Mouse (Mus musculus): Measurements from ENCODE around the gene Paf1.

Paf1 gene

DNA sequence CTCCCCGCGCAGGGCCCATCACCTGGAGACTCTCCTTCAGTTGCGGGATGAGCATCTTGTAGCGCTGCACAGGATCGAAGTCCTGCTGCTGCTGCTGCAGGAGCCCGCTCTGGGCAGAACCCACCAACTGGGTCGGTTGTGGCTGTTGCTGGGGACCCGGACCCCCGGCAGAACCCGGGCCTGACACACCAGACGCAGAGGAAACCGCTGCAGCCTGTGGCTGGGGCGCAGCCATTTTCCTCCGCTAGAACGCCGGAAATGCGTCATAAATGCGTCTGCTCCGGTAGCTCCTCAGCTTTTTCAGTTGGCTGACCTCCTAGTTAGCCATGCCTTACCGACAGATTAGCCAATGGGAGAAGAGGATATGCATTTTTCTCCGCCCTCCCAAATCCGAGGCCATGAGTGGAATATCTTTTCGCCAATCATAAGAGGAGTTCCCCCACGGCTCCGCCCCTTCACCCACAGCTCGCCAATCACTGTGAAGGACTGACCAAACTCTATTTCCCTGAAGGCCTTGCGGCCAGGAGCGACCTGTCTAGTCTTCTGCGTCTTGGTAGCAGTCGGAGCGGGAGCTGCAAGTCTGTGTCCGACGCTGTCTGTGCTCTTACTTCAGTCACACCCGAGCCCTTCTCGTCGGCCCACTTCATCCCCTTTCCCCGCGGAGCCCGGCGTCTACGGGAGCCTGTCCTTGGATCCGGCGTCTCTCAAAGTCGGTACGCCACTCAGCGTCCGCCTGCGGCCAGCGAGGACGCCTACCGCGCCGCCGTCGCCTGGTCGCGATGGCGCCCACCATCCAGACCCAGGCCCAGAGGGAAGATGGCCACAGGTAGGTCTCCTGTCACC, at the start of gene Paf1, which contains the start of gene Med29:
Paf1 (plus strand) TSS at position 523 of the 843 bp plus-strand sequence.
Med29 (minus strand) TSS at position 280 of the 843 bp plus-strand sequence.
- DNase-seq (ENCODE audit: low spot score), result peak; percentile 97

DNA sequence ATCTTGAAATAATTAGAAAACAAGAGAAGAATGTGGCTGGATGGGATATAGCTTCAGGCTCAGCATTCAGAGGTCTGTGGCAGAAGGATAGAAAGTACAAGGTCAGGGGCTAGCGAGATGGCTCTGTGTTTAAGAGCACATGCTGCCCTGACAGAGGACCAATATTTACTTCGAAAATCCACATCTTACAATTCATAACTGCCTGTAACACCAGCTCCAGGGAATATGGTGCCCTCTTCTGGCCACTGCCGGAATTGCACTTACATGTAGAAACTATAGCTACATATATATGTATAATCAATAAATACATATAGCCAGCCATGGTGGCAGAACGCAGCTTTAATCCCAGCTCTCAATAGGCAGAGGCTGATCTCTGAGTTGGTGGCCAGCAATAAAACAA, 48.1 kb upstream of the Paf1 start:
- peak; percentile 65 for DNase-seq (ENCODE audit: low spot score)

DNA sequence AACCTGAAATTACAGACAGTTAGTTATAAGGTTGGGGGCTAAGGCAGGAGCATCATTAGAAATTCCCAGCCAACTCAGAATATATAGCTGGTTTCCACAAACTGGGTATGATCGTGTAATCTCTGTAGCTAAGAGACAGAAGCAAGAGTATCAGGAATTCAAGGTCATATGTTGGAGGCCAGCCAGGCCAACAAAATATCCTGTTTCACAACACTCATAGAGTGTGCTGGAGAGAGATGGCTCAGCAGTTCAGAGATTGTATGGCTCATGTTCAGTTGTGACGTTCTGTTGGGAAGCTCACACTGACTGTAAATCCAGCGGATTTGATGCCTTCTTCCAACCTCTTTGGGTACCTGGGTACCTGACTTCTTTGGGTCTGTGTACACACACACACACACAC, 45.0 kb upstream of the Paf1 start:
- DNase-seq (ENCODE audit: low spot score), result no peak

DNA sequence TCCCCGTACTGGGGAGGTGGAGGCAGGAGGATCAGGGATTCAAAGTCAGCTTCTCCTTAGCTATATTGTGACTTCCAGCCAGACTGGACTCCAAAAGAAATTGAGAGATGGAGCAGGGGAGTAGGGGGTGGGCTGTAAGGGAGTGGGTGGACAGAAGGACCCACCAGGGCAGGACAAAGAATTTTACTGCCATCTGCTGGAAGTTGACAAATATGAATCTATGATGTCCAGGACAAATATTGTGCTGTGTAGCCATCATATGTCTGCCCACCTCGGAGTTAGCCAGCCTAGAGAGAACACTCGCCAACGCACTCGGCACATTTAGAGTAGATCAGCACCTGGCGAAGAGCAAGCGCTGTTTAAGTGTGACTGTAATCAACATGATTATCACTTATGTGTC, 44.1 kb upstream of the Paf1 start:
- no peak for DNase-seq (ENCODE audit: low spot score)

DNA sequence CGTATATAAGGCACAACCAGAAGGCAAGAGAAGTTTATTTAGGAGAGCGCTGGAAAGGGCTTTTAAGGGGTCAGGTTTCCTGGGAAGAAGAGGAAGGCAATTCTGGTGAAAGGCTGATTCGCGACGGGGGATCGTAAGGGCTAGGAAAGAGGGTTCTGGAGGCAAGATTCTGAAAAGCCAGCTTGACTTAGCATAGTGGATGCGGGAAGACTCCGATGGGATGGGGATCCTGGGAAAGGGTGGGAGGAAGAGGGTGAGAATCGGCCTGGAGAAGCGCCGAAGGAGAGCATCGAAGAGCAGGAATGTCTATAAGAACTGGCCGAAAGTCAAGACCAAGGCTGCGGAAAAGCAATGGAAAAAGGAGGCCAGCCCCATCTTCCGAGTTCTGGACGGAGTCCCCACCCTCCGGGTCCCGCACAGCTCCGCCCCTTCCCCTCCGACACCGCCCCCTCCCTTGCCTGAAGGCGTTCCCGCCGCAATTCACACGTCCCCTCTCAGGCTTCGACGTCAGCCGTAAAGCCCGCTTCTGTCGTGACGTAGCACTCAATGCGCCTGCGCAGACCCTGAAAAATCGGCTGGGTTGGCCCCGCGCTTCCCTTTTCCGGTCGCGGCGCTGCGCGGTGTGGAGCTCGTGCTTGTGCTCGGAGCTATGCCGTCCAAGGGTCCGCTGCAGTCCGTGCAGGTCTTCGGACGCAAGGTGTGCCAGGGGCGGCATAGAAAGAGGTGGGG, 42.4 kb upstream of the Paf1 start, which contains the start of gene Rps16:
Rps16 (plus strand) TSS at position 498 of the 729 bp plus-strand sequence.
- DNase-seq (ENCODE audit: low spot score), result peak; percentile 97

DNA sequence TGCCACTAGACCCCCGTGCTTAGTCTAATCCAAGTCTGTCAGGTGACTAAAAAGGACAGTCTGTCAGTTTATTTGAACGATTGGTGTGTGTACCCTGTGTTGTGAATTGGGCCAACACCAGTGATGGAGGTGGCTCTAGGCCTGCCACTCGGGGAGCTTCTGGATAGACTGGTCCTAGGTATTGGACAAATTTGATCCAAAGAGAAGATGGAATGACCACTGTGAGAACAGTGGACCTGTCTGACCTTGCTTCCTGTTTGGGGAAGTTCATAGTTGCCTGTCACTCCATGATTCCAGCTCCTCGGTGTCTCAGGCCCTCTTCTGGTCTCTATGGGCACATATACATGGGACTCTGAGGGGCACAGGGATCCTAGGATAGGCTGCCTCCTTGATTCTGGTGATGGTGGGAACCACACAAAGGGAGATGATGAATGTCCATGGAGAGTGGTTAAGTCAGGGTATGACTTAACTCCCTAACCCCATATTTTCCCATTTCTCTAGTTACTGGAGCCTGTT, 41.0 kb upstream of the Paf1 start:
- no peak for DNase-seq (ENCODE audit: low spot score)

DNA sequence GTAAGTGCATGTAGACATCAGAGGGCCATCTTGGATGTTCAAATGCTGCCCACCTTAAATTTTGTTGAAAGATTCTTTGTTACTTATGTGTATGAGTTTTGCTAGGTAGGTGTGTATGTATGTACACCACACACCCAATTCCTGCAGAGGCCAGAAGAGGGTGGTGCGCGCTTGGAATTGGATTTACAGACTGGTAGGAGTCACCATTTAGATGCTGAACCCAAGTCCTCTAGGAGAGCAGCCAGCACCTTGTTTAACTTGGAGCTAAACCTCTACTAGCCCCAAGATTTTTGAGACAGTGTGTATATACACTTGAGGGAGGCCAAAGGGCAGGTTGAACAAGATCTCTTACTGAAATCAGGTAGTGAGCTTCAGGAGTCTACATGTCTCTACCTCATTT, 39.5 kb upstream of the Paf1 start:
- peak; percentile 26 for DNase-seq (ENCODE audit: low spot score)

DNA sequence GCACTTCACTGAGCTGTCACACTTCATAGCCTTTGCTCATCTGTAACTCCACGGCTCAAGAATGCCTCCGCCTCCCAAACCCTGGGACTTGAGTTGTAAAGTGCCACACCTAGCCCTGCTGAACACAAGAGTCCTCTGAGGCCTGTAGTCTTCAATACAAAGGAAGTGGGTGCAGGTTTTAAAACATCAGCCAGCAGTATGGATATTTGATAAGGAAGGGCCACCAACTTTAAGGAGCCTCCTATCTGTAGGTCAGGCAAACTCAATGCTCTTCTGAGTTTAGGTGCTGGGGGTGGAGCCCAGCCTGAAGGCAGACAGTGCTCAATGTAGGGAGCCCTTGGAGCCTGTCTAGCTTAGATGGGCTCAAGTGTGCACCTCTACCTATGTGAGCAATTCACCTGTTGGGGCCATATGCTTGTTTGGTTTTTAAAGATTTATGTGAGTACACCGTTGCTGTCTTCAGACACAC, 38.6 kb upstream of the Paf1 start:
- DNase-seq (ENCODE audit: low spot score), result no peak

DNA sequence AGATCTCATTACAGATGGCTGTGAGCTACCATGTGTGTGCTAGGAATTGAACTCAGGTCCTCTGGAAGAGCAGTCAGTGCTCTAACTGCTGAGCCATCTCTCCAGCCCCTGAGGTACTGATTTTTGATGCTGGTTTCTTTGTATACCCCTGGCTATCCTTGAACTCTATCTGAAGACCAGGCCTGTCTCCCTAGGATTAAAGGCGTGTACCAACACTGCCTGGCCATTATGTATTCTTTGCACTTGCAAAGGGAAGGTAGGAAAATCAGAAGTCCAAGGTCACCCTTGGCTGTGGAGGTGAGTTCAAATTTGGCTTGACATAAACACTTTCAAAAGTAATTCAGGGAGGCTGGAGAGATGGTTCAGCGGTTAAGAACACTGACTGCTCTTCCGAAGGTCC, 38.2 kb upstream of the Paf1 start:
- no peak for DNase-seq (ENCODE audit: low spot score)

DNA sequence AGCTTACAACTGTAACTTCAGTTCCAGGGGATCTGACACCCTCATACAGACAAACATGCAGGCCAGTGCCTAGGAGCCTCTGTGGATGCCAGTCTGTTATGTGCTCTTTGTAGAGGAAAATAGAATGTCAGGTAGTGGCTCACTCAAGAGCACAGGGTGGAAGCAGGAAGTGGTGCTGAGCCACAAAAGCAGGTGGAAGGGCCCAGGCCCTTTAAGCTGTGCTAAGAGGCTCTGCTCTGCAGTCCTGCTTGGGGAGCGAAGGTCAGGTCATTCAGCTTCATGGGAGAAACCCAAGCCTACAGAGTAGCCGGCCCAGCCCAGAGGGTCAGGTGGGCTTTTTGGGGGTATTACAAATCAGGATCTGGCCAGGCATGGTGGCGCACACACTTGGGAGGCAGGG, 37.5 kb upstream of the Paf1 start:
- peak; percentile 78 for DNase-seq (ENCODE audit: low spot score)

DNA sequence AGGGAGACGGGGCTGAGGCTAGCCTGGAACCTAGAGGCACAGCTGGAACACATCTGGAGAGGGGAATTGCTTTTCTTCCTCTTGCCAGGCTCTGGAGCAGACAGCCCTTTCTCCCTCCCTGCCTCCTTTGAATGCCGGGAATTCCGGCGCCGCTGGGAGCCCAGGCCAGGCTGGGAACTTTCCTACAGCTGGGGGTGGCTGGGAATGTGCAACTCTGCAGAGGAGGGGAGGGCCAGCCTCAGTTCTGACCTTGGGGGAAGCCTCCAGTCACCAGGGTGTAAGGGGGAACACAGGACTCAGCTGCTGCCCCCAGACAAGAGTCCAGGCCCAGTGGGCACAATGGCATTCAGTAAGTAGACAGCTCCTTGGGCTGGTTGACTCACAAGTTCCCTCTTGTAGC, 35.8 kb upstream of the Paf1 start:
- DNase-seq (ENCODE audit: low spot score), result no peak

DNA sequence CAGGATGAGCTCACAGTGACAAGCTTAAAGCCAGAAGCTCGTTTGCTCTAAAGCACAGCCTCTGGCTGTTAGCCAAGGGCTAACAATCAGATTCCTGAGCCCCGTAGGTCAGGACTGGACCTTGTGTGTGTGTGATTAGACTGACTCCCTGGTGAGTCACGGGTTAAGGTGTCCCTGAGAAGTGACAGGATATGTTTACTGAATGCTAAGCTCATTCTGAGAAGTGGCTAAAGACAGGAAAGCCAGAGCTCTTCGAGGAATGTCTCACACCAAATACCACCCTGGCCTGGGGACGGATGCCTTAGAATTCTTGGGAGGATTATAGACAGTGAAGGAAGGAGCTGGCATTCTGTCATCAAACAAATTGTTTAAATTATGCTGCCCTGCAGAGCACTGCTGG, 34.8 kb upstream of the Paf1 start:
- DNase-seq (ENCODE audit: low spot score), result no peak

DNA sequence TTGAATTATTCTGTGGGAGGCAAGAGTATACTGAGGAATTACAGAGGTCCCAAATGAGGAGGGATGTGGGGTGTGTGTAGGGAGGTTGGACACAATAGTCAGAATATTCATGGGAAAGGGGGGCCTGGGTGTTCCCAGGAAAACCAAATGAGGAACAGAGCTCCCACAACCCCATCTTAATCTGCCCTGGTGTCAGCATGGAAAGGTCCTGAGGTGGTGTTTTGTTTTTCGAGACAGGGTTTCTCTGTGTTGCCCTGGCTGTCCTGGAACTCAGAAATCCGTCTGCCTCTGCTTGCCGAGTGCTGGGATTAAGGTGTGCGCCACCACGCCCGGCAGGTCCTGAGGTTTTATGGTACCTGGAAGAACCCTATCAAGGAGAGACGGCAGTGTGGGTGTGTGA, 34.3 kb upstream of the Paf1 start:
- no peak for DNase-seq (ENCODE audit: low spot score)

DNA sequence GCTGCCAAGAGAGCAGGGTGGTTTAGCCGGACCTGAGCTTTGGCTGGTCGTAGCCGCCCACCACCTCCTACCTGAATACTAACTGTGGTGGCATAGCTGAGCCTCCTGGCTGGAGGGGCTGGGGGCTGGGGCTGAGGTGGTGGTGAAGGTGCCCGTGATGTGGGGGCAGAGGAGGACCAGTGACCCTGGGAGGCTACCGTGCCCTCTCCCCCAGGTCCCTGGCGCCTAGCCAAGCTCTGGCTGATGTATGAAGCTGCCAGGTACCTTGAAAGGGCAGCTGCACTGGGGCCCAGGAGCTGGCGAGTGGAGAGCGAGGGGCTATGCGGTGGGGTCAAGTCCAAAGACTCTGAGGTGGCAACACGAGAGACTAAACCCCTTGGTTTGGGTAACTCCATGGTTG, 32.9 kb upstream of the Paf1 start:
- DNase-seq (ENCODE audit: low spot score), result no peak

DNA sequence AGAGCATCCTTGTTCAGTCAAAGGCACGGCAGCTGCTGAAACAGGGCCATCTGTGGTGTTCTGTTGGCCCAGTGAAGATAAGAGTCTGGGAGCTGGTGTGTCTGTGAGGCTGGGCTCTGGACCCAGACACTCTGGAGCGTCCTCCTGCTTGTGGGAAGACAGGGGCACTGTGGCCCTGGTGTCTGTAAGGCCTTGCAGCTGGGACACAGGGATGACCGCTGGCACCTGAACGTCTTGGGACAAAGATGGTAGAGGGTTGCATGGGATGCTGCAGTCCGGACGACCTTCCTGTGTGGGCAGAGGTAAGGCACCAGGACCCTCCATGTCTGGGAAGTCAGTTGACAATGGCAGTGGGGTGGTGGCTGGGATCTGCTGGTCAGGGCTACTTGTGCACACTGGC, 32.5 kb upstream of the Paf1 start:
- DNase-seq (ENCODE audit: low spot score), result no peak

DNA sequence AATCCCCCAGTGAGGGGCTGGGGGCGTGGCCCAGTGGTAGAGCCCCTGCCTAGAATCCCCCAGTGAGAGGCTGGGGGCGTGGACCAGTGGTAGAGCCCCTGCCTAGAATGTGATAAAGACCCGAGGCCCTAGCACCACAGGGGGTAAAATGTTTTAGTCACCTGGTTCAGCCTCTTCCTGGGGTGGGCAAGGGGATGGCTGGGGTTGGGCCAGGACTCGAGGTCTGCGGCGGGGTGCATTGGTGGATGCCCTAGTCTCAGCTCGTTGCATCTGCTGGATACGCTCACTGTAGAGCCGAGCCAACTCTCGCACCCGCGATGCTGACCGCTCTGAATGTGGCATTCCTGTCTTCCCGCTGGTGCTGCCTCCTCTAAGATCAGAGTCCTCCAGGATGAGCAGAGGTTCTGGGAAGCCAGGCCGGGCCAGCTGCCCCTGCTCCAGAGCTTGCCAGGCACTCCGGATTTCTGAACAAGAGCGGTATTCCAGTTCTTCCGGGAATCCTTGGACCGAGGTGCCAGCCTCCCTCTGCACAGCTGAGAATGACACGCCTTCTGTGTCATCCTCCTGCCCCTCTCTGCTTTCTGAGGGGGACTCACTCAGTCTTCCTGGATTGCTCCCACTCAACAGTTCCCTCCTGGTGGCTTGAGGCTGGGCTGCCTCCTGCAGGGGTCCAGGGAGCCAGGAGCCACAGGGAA, 31.0 kb upstream of the Paf1 start:
- no peak for DNase-seq (ENCODE audit: low spot score)

DNA sequence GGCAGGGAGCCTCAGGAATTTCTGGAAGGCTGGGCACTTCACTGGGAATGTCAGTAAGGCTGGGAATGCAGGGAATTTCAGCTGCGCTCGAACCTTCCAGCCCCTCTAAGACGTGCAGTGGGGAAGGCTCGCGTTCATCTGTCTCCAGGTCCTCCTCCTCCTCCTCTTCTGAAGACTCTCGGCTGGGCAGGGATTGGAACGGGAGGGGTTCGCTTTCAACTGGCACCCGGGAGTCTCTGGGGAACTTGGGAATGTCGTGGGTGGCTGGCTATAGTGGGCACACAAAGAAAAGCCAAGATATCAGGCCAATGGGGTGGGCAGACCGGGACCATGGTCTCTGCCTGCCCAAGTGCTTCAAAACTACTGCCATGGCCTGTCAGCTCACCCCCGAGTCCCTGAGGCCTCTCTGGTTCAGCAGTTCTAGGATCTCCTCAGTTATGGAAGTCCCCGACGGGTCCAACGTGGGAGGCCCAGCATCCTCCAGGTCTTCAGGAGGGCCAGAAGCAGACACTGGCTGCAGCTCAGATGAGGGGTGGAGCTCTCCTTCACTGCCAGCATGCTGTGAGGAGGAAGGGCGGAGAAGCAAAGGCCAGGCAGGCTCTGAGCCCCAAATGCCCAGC, 30.2 kb upstream of the Paf1 start:
- DNase-seq (ENCODE audit: low spot score), result no peak

DNA sequence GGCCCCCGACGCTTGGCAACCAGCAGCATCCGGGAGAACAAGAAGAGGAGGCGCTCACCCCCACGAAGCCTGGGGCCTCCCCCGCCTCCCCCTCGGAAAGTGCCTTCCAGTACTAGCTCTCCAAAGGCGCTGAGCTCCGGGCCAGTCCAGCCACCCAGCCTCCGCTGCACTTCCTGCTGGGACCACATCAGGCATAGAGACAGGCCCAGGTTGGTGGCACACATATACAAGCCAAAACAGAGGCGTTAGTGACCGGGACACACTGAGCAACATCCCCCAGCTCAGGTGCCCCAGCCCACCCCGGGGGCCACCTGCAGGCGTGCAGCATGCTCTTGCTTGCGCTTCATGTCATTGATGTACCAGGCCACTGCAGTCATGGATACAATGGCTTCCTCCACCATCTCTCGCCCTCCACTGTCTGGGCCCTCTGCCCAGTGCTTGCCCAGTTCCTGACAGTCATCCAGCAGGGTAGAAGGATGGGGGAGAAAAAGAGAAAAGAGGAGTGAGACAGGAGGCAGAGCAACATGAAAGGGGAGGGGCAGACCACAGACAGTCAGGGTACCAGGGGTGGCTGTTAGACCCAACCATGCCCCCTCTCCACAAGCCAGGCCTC, 25.0 kb upstream of the Paf1 start:
- no peak for DNase-seq (ENCODE audit: low spot score)

DNA sequence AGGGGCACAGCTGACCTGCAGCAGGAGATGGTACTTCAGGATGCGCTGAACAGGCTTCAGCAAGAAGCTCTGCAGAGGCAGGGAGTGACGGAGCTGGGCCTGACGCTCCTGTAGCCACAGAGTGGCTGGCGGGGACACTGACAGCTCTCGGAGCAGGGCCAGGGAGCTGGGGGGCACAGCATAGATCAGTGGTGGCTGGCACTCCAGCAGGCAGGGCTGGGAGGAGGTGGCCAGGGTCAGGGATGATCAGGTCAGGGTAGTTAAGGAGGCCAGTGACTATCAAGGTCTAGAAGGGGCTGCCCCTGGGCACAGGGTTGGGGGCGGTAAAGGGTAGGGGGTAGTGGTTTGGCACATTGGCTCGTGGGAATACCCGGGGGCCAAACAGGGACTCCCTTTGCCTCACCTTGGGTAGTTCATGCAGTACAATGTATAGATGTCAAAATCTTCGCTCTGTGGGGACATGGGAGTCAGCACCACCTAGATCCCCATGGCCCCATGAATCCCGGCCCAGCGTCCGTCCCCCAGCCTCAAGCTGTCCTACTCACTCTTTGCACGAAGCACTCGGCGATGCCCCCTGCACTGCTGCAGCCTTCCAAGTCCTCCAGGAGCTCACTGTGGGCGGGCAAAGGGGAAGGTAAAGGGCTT, 24.4 kb upstream of the Paf1 start:
- DNase-seq (ENCODE audit: low spot score), result no peak

DNA sequence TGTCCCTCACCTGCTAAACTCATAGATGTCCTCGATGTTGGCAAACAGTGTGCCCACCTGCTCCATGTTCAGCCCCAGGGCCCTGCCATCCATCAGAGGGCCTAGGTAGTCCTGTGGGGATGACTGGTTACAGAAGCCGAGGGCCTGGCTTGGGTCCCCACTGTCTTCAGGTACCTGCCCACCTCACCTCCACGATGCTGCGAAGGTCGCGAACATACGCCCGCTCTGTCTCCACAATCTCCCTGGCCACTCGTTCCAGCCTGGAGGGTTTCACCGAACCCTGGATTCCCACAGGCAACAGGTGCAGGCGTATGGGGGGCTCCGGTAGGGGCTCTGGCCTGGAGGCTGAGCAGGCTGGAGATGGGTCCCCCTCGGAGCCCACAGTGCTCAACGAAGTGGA, 22.7 kb upstream of the Paf1 start:
- DNase-seq (ENCODE audit: low spot score), result no peak

DNA sequence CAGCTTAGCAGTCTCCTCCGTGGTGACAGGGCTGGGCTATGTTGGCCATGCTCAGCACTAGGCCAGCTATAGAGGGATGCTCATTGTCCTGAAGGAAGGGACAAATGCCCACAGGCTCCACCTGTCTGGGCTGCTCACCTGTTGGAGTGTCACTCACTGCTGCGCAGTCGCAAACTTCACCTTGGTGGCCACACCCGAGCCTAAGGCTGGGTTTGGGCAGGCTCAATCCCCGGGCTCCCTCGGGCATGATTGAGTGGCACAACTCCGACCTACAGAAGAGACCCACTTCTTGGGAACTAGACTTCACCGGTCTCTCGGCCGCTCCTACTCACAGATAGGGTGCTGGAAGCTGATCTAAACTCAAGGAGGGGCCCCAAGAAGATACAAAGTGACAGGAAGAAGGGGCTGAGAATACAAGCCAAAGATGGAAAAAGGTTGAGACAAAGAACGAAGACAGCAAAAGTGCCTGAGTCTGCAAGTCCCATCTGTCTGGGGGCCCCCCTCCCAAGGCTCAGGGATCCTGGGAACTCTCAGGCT, 21.7 kb upstream of the Paf1 start:
- DNase-seq (ENCODE audit: low spot score), result peak; percentile 8

Measured in T-cell, adult 2 months (primary cell).